Mouse (Mus musculus) neural tube, embryonic 12.5 days (tissue): ENCODE results near the gene Caly. TPM values are rescaled to one million over a fixed set of nuclear protein-coding genes. Genes with fewer than 3 reads are reported as not detected.

Experiments used
- ATAC-seq: fragments of 200-750 bp; cut with Nextera tagmentation; 2 replicates; pipeline ENCODE4 v1.8.0; 2017; ENCODE audit warnings: low read depth, mild to moderate bottlenecking, moderate TSS enrichment, moderate library complexity; ENCODE audit not compliant: low FRiP score
- H3K27ac ChIP-seq: fragments of 300-500 bp; sonication (generic); 2 replicates; pipeline ENCODE4 v1.5.1; 2016
- H3K27me3 ChIP-seq: fragments of 300-500 bp; sonication (generic); replicated peaks from 2 replicates; pipeline ENCODE4 v1.6.1; 2016; ENCODE audit warnings: mild to moderate bottlenecking
- H3K36me3 ChIP-seq: fragments of 300-500 bp; sonication (generic); 2 replicates; pipeline ENCODE4 v1.6.1; 2016; ENCODE audit warnings: mild to moderate bottlenecking
- H3K4me1 ChIP-seq: fragments of 300-500 bp; sonication (generic); 2 replicates; pipeline ENCODE4 v1.6.1; 2016
- H3K4me2 ChIP-seq: fragments of 300-500 bp; sonication (generic); replicated peaks from 2 replicates; pipeline ENCODE4 v1.6.1; 2016; ENCODE audit warnings: mild to moderate bottlenecking
- H3K4me3 ChIP-seq: fragments of 300-500 bp; sonication (generic); 2 replicates; pipeline ENCODE4 v1.5.1; 2016
- H3K9ac ChIP-seq: fragments of 300-500 bp; sonication (generic); 2 replicates; pipeline ENCODE4 v1.6.1; 2016; ENCODE audit warnings: mild to moderate bottlenecking
- H3K9me3 ChIP-seq: fragments of 300-500 bp; sonication (generic); 2 replicates; pipeline ENCODE4 v1.6.1; 2016; ENCODE audit warnings: mild to moderate bottlenecking
- WGBS: fragments of 180-500 bp; shearing (Covaris S2); methylation state at CpG from one replicate; pipeline ENCODE4 v1.1.7; 2016; 5-methylcytosine and 5-hydroxymethylcytosine counted together
- polyA plus RNA-seq: library from polyadenylated mRNA; unstranded; fragments of >200 nt; fragmentation: Nextera tagmentation; extraction: Ambion mirVana; gene quantifications from 2 replicates; pipeline ENCODE4 v1.2.1, GENCODE M21; 2016

Caly gene
- polyA plus RNA-seq, 1 experiment from 2014 or later = 28.4 TPM

GRCm38 (mm10) chr7:140033386-140033785 is 49.0 kb downstream of the Caly start:
- Histone ChIP-seq H3K4me2 (no peak overlapping the region), H3K4me1 (peaks cover 22% of the 10 kb centered on the region), H3K9ac (no peak overlapping the region), H3K36me3 (peaks cover 48% of the 10 kb centered on the region), H3K27me3 (no peaks in the 10 kb centered on the region), H3K27ac (no peak overlapping the region), H3K4me3 (no peak overlapping the region), H3K9me3 (no peaks in the 10 kb centered on the region)
- WGBS = 96% methylated on average over 9 of the region's 9 CpGs
- no peak for ATAC-seq

DNA sequence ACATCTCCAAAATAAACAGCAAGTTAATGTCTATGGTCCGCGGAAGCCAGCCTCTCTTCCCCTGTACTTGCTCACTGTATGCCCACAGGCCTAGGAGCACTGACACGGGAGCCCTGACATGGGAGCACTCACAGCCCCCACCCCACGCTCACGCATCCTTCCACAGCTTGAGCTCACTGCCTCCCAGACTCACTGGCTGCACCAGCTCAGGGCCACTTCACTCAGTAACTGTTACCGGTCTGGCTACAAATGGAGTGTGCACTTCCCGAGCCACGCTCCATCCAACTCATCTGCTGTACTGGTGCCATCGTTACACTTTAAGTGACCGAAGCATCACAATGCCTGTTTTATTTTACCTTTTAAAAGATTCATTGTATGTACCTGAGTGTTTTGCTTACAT is 50.0 kb downstream of the Caly start:
- no peak for ATAC-seq
- Histone ChIP-seq H3K9me3 (no peaks in the 10 kb centered on the region), H3K27ac (no peak overlapping the region), H3K36me3 (peaks cover 53% of the 10 kb centered on the region), H3K4me2 (no peak overlapping the region), H3K4me3 (no peak overlapping the region), H3K27me3 (no peaks in the 10 kb centered on the region), H3K9ac (no peak overlapping the region), H3K4me1 (peaks cover 19% of the 10 kb centered on the region)
- 96% methylated on average over 10 of the region's 10 CpGs for WGBS

- Histone ChIP-seq H3K27me3 (no peaks in the 10 kb centered on the region), H3K27ac (no peak overlapping the region), H3K9me3 (no peaks in the 10 kb centered on the region), H3K4me2 (no peak overlapping the region), H3K4me3 (no peak overlapping the region), H3K9ac (no peak overlapping the region), H3K4me1 (peaks cover 13% of the 10 kb centered on the region), H3K36me3 (peaks cover 53% of the 10 kb centered on the region)
- no peak for ATAC-seq
- WGBS = 97% methylated on average over 12 of the region's 12 CpGs
Measured at GRCm38 (mm10) chr7:140031771-140032170, 50.6 kb downstream of the Caly start.

Other genes starting within 250 kb of the Caly start
- gene Adgra1, start 248.4 kb downstream of the Caly start, polyA plus RNA-seq = 20.0 and 21.0 TPM in 2 replicates
- gene Kndc1, start 187.9 kb downstream of the Caly start, polyA plus RNA-seq = 2.7 and 3.1 TPM in 2 replicates
- not detected in 2 replicates for gene Utf1, start 138.8 kb downstream of the Caly start, polyA plus RNA-seq
- 0.26 and 0.34 TPM in 2 replicates for gene 6430531B16Rik, start 103.8 kb downstream of the Caly start, polyA plus RNA-seq
- gene Adam8, start 90.0 kb downstream of the Caly start, polyA plus RNA-seq = 3.6 and 3.9 TPM in 2 replicates
- 49.2 and 54.8 TPM in 2 replicates for gene Zfp511, start 46.2 kb downstream of the Caly start, polyA plus RNA-seq
- 62.5 and 65.1 TPM in 2 replicates for gene Tubgcp2, start 45.9 kb downstream of the Caly start, polyA plus RNA-seq
- gene Msx3, start 33.5 kb downstream of the Caly start, polyA plus RNA-seq = 81.6 and 95.9 TPM in 2 replicates
- gene Prap1, start 10.8 kb upstream of the Caly start, polyA plus RNA-seq = not detected in 2 replicates
- gene Fuom, start 19.9 kb upstream of the Caly start, polyA plus RNA-seq = 22.3 and 23.9 TPM in 2 replicates
- gene Paox, start 33.3 kb upstream of the Caly start, polyA plus RNA-seq = 13.1 and 13.2 TPM in 2 replicates
- gene Echs1, start 33.9 kb upstream of the Caly start, polyA plus RNA-seq = 136 and 139 TPM in 2 replicates
- 24.2 and 26.0 TPM in 2 replicates for gene Mtg1, start 55.0 kb upstream of the Caly start, polyA plus RNA-seq
- 3.7 and 4.3 TPM in 2 replicates for gene Sprn, start 72.3 kb upstream of the Caly start, polyA plus RNA-seq
- gene Olfr522, start 82.2 kb upstream of the Caly start, polyA plus RNA-seq = not detected in 2 replicates
- not detected in 2 replicates for gene Olfr523, start 90.7 kb upstream of the Caly start, polyA plus RNA-seq
- gene Olfr524, start 123.4 kb upstream of the Caly start, polyA plus RNA-seq = not detected in 2 replicates
- not detected in 2 replicates for gene Cd163l1, start 135.7 kb upstream of the Caly start, polyA plus RNA-seq
- not detected in 2 replicates for gene 5830411N06Rik, start 164.7 kb upstream of the Caly start, polyA plus RNA-seq
- not detected in 2 replicates for gene Olfr525, start 238.3 kb upstream of the Caly start, polyA plus RNA-seq